Mouse (Mus musculus) B cell, adult 62 days (primary cell): ENCODE data around the gene Gm49661. TPM values are rescaled to one million over a fixed set of nuclear protein-coding genes. Genes with fewer than 3 reads are reported as not detected.

Experiments used
- total RNA-seq: library from RNA; stranded (reverse); gene quantifications from 4 replicates; pipeline ENCODE4 v1.2.4, GENCODE M21; 2023

The Gm49661 gene
- total RNA-seq: 3.3 TPM in 1 of 4 replicates, not detected in the others

DNA sequence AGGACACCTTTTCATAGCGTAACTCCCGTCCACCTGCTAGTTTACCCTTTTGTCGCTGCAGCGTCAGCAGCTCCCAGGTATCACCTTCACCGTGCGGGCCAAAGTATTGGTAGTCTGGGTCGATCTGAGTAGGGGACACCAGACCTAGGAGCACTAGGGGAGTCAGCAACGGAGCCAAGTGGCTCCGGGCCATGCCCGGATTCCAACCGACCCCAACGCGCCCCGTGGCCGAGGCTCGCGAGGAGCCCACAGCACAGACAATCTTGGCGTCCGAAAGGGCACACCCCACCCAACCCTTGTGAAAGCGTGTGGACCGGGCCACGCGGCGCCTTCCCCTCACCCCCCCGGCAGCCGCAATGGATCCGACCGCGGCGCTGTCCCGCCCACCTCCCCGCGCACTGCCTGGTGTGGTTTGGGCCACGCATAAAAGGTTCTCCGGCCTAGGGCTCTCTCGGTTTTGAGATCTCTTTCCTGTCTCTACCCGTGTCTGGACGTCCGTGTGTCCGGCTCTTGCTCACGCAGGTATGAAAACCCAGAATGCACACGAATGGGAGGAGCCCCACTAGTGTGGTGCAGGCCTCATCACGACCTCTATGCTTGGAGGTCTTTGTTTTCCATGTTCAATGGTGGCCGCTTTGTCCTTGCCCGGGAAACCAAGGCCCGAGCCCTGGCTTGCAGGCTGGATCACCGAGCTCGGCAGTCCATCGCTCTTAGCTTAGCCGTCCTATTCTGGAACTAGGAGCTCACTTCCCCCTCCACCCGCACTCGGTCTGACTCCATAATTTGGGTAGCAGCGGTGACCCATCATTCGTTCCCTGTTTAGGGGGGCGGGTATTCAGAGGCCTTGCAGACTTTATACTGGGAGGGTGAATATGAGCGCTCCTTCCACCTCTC, at the start of gene Gm49661, which contains the start of the genes Prdx2 and Rnaseh2a:
Gm49661 (minus strand) TSS at position 193 of the 894 bp plus-strand sequence.
Prdx2 (plus strand) TSS at position 347 of the 894 bp plus-strand sequence.
Rnaseh2a (minus strand) TSS at position 527 of the 894 bp plus-strand sequence.

GRCm38 (mm10) chr8:85014431-85014830, 45.2 kb upstream of the Gm49661 start, which contains the start of gene Best2:
TSS of gene Best2 (minus strand) at chr8:85014531.

GRCm38 (mm10) chr8:84990349-84990748, 21.1 kb upstream of the Gm49661 start, which contains the start of gene Hook2:
TSS of gene Hook2 (plus strand) at chr8:84990603.

GRCm38 (mm10) chr8:84978248-84978940, 9.2 kb upstream of the Gm49661 start, which contains the start of gene Junb:
TSS of gene Junb (minus strand) at chr8:84978718.

GRCm38 (mm10) chr8:84946528-84947240, 22.5 kb downstream of the Gm49661 start, which contains the start of gene Rtbdn:
TSS of gene Rtbdn (plus strand) at chr8:84946991.

GRCm38 (mm10) chr8:84936962-84937546, 32.2 kb downstream of the Gm49661 start, which contains the start of gene Mast1:
TSS of gene Mast1 (minus strand) at chr8:84937359.

Other genes starting within 250 kb of the Gm49661 start
- gene G430095P16Rik, start 246.4 kb downstream of the Gm49661 start, total RNA-seq: 0.85 TPM in 1 of 4 replicates, not detected in the others
- 0.97 to 3.7 TPM (median 2.8 TPM) in 4 replicates for gene Nfix, start 169.1 kb downstream of the Gm49661 start, total RNA-seq
- 1.4 to 2.6 TPM (median 2.4 TPM) in 4 replicates for gene Dand5, start 146.6 kb downstream of the Gm49661 start, total RNA-seq
- gene Gadd45gip1, start 137.9 kb downstream of the Gm49661 start, total RNA-seq: 10.7 to 13.2 TPM (median 12.1 TPM) in 4 replicates
- gene Rad23a, start 128.8 kb downstream of the Gm49661 start, total RNA-seq: 53.8 to 68.0 TPM (median 60.0 TPM) in 4 replicates
- 520 to 585 TPM (median 529 TPM) in 4 replicates for gene Calr, start 122.5 kb downstream of the Gm49661 start, total RNA-seq
- gene Farsa, start 112.4 kb downstream of the Gm49661 start, total RNA-seq: 60.9 to 68.8 TPM (median 65.9 TPM) in 4 replicates
- gene Syce2, start 97.3 kb downstream of the Gm49661 start, total RNA-seq: 5.7 to 9.3 TPM (median 8.5 TPM) in 4 replicates
- 19.0 to 33.9 TPM (median 24.8 TPM) in 4 replicates for gene Gcdh, start 75.5 kb downstream of the Gm49661 start, total RNA-seq
- 0.39 TPM in 1 of 4 replicates, not detected in the others for gene Klf1, start 67.5 kb downstream of the Gm49661 start, total RNA-seq
- gene Dnase2a, start 60.9 kb downstream of the Gm49661 start, total RNA-seq: 56.5 to 67.9 TPM (median 65.7 TPM) in 4 replicates
- gene Mast1, start 32.1 kb downstream of the Gm49661 start, total RNA-seq: 0.18 to 0.44 TPM (median 0.31 TPM) in 4 replicates
- gene Rtbdn, start 22.4 kb downstream of the Gm49661 start, total RNA-seq: not detected in 4 replicates
- gene Prdx2, start 154 bp upstream of the Gm49661 start, total RNA-seq: 55.0 to 57.2 TPM (median 55.6 TPM) in 4 replicates
- gene Rnaseh2a, start 334 bp upstream of the Gm49661 start, total RNA-seq: 24.0 to 35.1 TPM (median 26.0 TPM) in 4 replicates
- 1,593 to 1,983 TPM (median 1,752 TPM) in 4 replicates for gene Junb, start 9.3 kb upstream of the Gm49661 start, total RNA-seq
- 6.7 to 9.1 TPM (median 8.3 TPM) in 4 replicates for gene Hook2, start 21.2 kb upstream of the Gm49661 start, total RNA-seq
- not detected in 4 replicates for gene Best2, start 45.1 kb upstream of the Gm49661 start, total RNA-seq
- 80.7 to 99.0 TPM (median 92.9 TPM) in 4 replicates for gene Asna1, start 55.8 kb upstream of the Gm49661 start, total RNA-seq
- gene Trir, start 57.4 kb upstream of the Gm49661 start, total RNA-seq: 194 to 214 TPM (median 210 TPM) in 4 replicates
- gene Tnpo2, start 67.5 kb upstream of the Gm49661 start, total RNA-seq: 44.5 to 50.5 TPM (median 46.9 TPM) in 4 replicates
- 12.9 to 16.5 TPM (median 14.4 TPM) in 4 replicates for gene Fbxw9, start 90.6 kb upstream of the Gm49661 start, total RNA-seq
- gene Gm5741, start 98.5 kb upstream of the Gm49661 start, total RNA-seq: not detected in 4 replicates
- gene Dhps, start 102.3 kb upstream of the Gm49661 start, total RNA-seq: 123 to 148 TPM (median 135 TPM) in 4 replicates
- 43.4 to 52.3 TPM (median 47.1 TPM) in 4 replicates for gene Wdr83os, start 111.3 kb upstream of the Gm49661 start, total RNA-seq
- 11.1 to 22.3 TPM (median 15.6 TPM) in 4 replicates for gene Wdr83, start 111.9 kb upstream of the Gm49661 start, total RNA-seq
- gene Man2b1, start 113.8 kb upstream of the Gm49661 start, total RNA-seq: 152 to 159 TPM (median 155 TPM) in 4 replicates
- gene Zfp791, start 153.7 kb upstream of the Gm49661 start, total RNA-seq: not detected in 4 replicates
- gene Cks1brt, start 182.5 kb upstream of the Gm49661 start, total RNA-seq: not detected in 4 replicates